Mouse (Mus musculus) hindbrain, postnatal 0 days (tissue): ENCODE measurements around the gene Tmem214. TPM values are rescaled to one million over a fixed set of nuclear protein-coding genes. Genes with fewer than 3 reads are reported as not detected.

Experiments used
- ATAC-seq: fragments of 200-750 bp; cut with Nextera tagmentation; 2 replicates; pipeline ENCODE4 v1.8.0; 2017; ENCODE audit warnings: mild to moderate bottlenecking, moderate TSS enrichment, moderate library complexity
- DNase-seq: peaks from one replicate; pipeline ENCODE4 v3.0.0-alpha.2; 2015; ENCODE audit warnings: low spot score
- H3K27ac ChIP-seq: fragments of 300-500 bp; sonication (generic); 2 replicates; pipeline ENCODE4 v1.5.1; 2014; ENCODE audit warnings: mild to moderate bottlenecking
- H3K27me3 ChIP-seq: fragments of 300-500 bp; sonication (generic); 2 replicates; pipeline ENCODE4 v1.6.1; 2014; ENCODE audit warnings: low read length, mixed read lengths; ENCODE audit not compliant: insufficient read depth
- H3K36me3 ChIP-seq: fragments of 300-500 bp; sonication (generic); 2 replicates; pipeline ENCODE4 v1.6.1; 2014; ENCODE audit warnings: low read length, mixed read lengths; ENCODE audit not compliant: insufficient read depth
- H3K4me1 ChIP-seq: fragments of 300-500 bp; sonication (generic); 2 replicates; pipeline ENCODE4 v1.6.1; 2014; ENCODE audit warnings: antibody characterized with exemption, low read length, mixed read lengths; ENCODE audit not compliant: insufficient read depth
- H3K4me2 ChIP-seq: fragments of 300-500 bp; sonication (generic); 2 replicates; pipeline ENCODE4 v1.6.1; 2014; ENCODE audit warnings: low read depth, mild to moderate bottlenecking, low read length, moderate library complexity, mixed read lengths
- H3K4me3 ChIP-seq: fragments of 300-500 bp; sonication (generic); 2 replicates; pipeline ENCODE4 v1.5.1; 2014; ENCODE audit warnings: low read length
- H3K9ac ChIP-seq: fragments of 300-500 bp; sonication (generic); replicated peaks from 2 replicates; pipeline ENCODE4 v1.6.1; 2014; ENCODE audit warnings: mild to moderate bottlenecking, low read length, moderate library complexity, mixed read lengths
- H3K9me3 ChIP-seq: fragments of 300-500 bp; sonication (generic); 2 replicates; pipeline ENCODE4 v1.6.1; 2016; ENCODE audit warnings: low read length, mixed read lengths
- CTCF ChIP-seq: IDR thresholded peaks from 2 replicates; pipeline ENCODE4 v1.5.1; 2016; ENCODE audit warnings: antibody characterized with exemption, control low read depth, low read depth
- WGBS: fragments of 180-500 bp; shearing (Covaris S2); extraction: QIAGEN DNeasy Blood & Tissue Kit; methylation state at CpG from one replicate; pipeline ENCODE4 v1.1.7; 2014; 5-methylcytosine and 5-hydroxymethylcytosine counted together
- polyA plus RNA-seq: library from polyadenylated mRNA; unstranded; fragments of >200 nt; fragmentation: Nextera tagmentation; extraction: Ambion mirVana; gene quantifications from 2 replicates; pipeline ENCODE4 v1.2.1, GENCODE M21; 2015
- total RNA-seq: library from RNA; depleted of rRNA; stranded (reverse); fragments of >200 nt; gene quantifications from 2 replicates; pipeline ENCODE4 v1.2.3, GENCODE M21; 2014

Gene Tmem214
- total and polyA plus RNA-seq, 2 experiments from 2014 or later, result 59.1 to 89.5 TPM

DNA sequence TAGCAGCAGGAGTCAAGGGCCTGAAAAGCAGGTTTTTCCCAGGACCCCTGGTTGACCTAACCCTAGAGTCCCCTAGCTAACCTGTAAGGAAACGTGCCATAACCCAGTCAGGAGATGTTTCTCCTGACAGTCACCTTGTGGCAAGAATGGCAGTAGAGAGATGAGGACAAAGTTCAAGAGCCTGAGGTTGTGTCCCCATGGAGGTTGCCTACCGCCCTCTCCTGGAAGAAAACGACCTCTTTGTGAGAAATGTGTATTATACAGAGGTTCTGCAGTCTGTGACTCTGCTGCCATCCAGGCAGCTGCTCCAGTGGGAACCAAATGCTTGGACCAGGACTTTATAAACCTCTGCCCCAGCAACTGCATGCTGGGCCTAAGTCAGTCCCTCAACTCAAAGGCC, 12.1 kb upstream of the Tmem214 start:
- no peak overlapping the region for H3K4me2 ChIP-seq
- ATAC-seq (no peak), DNase-seq (no peak)
- no peak for TF ChIP-seq CTCF
- no peak overlapping the region for H3K9ac ChIP-seq
- no peaks in the 10 kb centered on the region for H3K4me1 ChIP-seq
- no peak overlapping the region for H3K4me3 ChIP-seq
- 51% methylated on average over 3 of the region's 3 CpGs for WGBS
- H3K36me3 ChIP-seq, result no peaks in the 10 kb centered on the region
- H3K9me3 ChIP-seq, result no peaks in the 10 kb centered on the region
- H3K27ac ChIP-seq, result no peak overlapping the region
- H3K27me3 ChIP-seq, result no peaks in the 10 kb centered on the region

DNA sequence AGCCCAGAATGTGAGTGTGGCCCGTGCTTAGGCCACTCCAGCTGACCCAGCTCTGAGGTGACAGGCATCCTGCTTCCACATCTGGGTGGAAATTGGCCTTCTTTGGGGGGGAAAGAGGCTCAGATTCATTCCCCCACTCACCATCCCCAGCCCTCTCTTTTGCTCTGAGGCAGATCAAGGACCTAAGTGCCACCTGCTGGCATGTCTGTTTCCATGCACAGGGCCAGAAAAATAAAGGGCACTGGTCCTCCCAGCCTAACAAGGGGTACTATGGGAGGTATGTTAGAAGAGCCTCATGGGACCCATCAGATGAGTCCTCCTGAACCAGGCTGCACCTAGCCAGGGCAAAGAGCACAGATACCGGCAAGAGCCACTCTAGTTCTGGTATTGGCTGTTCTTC, 11.7 kb upstream of the Tmem214 start:
- TF ChIP-seq CTCF, result peak; percentile 49; the same call in 1 of the 2 replicates
- no peaks in the 10 kb centered on the region for H3K4me1 ChIP-seq
- H3K27ac ChIP-seq, result no peak overlapping the region
- no peak overlapping the region for H3K4me2 ChIP-seq
- no peaks in the 10 kb centered on the region for H3K36me3 ChIP-seq
- 84% methylated on average over 2 of the region's 2 CpGs for WGBS
- DNase-seq (no peak), ATAC-seq (no peak)
- H3K4me3 ChIP-seq, result no peak overlapping the region
- no peaks in the 10 kb centered on the region for H3K27me3 ChIP-seq
- no peak overlapping the region for H3K9ac ChIP-seq
- no peaks in the 10 kb centered on the region for H3K9me3 ChIP-seq

DNA sequence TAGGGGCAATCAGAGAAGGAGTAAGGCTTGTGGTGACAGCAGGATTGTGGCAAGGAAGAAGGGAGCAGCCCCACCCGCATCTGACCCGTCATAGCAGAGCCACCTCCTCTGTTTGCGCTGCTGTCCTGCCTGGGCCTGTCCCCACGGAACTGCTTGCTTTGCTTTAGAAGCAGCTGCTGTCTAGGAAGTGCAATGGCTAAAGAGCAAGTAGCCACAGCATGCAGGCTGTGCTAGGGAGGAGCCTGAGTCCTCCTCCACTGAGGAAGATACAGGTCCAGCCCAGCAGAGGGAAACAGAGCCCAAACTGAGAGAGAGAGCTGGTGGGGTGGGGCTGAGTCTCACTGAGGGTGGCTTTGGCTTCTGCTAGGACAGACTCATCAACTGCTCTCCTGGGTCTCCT, 4.0 kb upstream of the Tmem214 start:
- no peak overlapping the region for H3K4me2 ChIP-seq
- H3K27me3 ChIP-seq, result no peaks in the 10 kb centered on the region
- peak; percentile 55; the same call in 1 of the 2 replicates for ATAC-seq
- peaks cover 18% of the 10 kb centered on the region for H3K36me3 ChIP-seq
- no peak overlapping the region for H3K27ac ChIP-seq
- WGBS, result 39% methylated on average over 4 of the region's 4 CpGs
- no peak overlapping the region for H3K4me3 ChIP-seq
- H3K9ac ChIP-seq, result no peak overlapping the region
- peak; percentile 34 for TF ChIP-seq CTCF
- no peaks in the 10 kb centered on the region for H3K4me1 ChIP-seq
- H3K9me3 ChIP-seq, result no peaks in the 10 kb centered on the region
- DNase-seq, result no peak

DNA sequence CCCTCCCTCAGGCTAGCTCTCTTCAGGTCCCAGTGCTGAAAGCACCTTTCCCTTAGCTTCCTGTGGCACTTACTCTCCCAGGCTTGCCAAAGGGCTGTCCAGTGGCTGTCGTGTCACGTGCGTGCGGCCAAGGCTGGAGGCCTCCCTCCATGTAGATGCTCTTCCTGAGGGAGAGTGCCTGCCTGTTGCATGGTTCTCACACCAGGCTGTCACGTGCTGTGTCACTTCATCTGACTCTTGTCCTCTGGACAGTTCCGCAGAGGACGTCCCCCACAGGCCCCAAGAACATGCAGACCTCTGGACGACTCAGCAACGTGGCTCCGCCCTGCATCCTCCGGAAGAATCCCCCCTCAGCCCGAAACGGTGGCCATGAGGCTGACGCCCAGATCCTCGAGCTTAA, 3.5 kb upstream of the Tmem214 start:
- no peaks in the 10 kb centered on the region for H3K4me1 ChIP-seq
- peaks cover 18% of the 10 kb centered on the region for H3K36me3 ChIP-seq
- DNase-seq (no peak), ATAC-seq (peak; percentile 4; the same call in 1 of the 2 replicates)
- no peaks in the 10 kb centered on the region for H3K27me3 ChIP-seq
- H3K9me3 ChIP-seq, result no peaks in the 10 kb centered on the region
- H3K9ac ChIP-seq, result no peak overlapping the region
- no peak for TF ChIP-seq CTCF
- no peak overlapping the region for H3K4me3 ChIP-seq
- WGBS, result 45% methylated on average over 15 of the region's 15 CpGs
- no peak overlapping the region for H3K27ac ChIP-seq
- H3K4me2 ChIP-seq, result no peak overlapping the region

DNA sequence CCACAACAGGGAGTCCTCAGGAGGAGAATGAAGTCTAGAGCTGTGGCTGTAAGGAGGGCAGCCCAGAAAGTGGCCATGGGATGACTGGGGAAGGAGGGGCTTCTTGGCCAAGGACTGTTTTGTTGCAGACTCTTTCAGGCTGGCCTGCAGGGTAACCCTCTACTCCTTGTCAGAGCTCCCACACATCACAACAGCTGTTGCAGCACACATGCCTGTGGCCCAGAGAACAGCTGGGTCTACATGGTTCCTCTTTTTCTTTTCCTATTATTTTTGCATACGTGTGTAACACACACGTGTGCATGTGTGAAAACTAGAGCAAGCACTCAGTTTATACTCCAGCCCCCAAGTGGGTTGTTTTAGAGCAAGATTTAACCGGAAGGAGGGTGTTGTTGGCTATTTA, 941 bp upstream of the Tmem214 start:
- Histone ChIP-seq H3K27ac (no peak overlapping the region), H3K9ac (no peak overlapping the region), H3K4me2 (no peak overlapping the region), H3K4me1 (0 out of 2 replicates have a peak, but pooled peaks cover 5% of the 10 kb centered on the region), H3K4me3 (no peak overlapping the region), H3K27me3 (no peaks in the 10 kb centered on the region), H3K36me3 (peaks cover 28% of the 10 kb centered on the region), H3K9me3 (no peaks in the 10 kb centered on the region)
- ATAC-seq (no peak), DNase-seq (no peak)
- WGBS, result 94% methylated on average over 3 of the region's 3 CpGs
- TF ChIP-seq CTCF, result no peak

DNA sequence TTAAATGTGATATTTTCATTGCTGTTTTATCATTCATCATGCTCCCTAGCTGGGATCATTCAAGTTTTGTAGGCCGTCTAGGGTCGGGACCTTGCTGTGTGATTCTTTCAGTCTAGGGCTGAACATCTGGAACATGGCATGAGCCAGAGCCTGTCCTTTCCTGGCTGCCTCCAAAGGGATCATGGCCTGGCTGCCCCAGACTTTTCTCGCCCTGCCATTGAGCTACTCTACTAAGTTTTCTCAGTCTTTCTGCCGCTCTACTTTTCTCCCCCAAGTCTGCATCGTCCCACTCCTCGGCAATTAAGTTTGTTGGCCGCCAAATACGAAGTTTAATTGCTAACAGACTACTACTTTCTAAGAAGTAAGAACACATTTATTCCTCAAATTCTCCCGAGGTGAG, 1.2 kb downstream of the Tmem214 start:
- Histone ChIP-seq H3K9me3 (no peaks in the 10 kb centered on the region), H3K9ac (peak overlapping the region; percentile 91), H3K27ac (peak overlapping the region; percentile 78; the same call in 1 of the 2 replicates), H3K4me3 (peak overlapping the region; percentile 87), H3K36me3 (peaks cover 38% of the 10 kb centered on the region), H3K27me3 (no peaks in the 10 kb centered on the region), H3K4me2 (peak overlapping the region; percentile 82), H3K4me1 (0 out of 2 replicates have a peak, but pooled peaks cover 5% of the 10 kb centered on the region)
- WGBS, result 17% methylated on average over 9 of the region's 9 CpGs
- ATAC-seq (peak; percentile 10; the same call in 1 of the 2 replicates), DNase-seq (no peak)
- TF ChIP-seq CTCF, result no peak

DNA sequence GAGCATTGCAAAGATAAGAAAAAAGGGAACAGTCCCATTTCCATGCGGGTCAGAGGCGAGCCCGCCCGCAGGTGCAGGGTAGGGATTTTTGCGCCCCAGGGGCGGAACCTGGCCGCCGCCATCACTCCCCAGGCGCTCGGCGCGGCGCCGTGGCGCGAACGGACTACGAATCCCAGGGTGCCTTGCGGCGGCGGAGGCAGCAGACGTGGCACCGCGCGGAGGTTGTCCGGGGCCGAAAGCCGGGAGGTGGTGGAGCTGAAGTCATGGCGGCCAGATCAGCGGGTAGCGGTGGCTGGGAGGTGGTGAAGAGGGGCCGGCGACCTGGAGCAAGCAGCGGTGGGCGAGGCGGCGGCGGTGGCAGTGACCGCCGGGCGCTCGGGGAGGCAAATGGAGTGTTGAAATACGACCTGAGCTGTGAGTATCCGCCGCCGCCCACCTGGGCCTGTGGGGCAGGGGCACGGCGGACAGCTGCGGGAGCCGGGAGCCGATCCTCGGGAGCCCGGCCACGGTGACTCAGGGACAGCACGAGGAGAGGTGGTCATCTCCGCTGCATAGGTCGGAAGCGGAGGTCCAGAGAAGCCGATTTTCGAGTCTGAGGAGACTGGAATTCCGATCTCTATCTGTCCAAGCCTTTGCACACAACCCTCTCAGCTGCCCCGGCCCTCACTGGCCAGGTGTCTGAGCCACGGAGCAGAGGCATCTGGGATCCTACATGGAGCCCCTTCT, 1.8 kb downstream of the Tmem214 start:
- Histone ChIP-seq H3K4me1 (0 out of 2 replicates have a peak, but pooled peaks cover 5% of the 10 kb centered on the region), H3K27me3 (no peaks in the 10 kb centered on the region), H3K9ac (peak overlapping the region; percentile 91), H3K36me3 (peaks cover 43% of the 10 kb centered on the region), H3K27ac (peak overlapping the region; percentile 78), H3K4me2 (peak overlapping the region; percentile 82), H3K4me3 (peak overlapping the region; percentile 87), H3K9me3 (no peaks in the 10 kb centered on the region)
- WGBS, result under 1% methylated on average over 61 of the region's 63 CpGs
- peak; percentile 88 for ATAC-seq
- TF ChIP-seq CTCF, result no peak
- peak; percentile 91 for DNase-seq
